9 mouse cellular contexts compared by ENCODE assay signal in genomic region chr7:39847914-39848782, GRCm38 (mm10).
DNase-seq lines count a peak whose midpoint lies in the region; ATAC-seq lines count a peak whose summit lies in the region.
"Had no signal": no experiment of that assay in that cellular context is flagged by ENCODE, and none has a peak within 500 bp of the region (broad histone marks: within the 10 kb centered on the region; RNA-seq: fewer than 3 reads in every experiment).

No protein-coding gene starts in this region.

- WGBS in lung, embryonic 16.5 days, result 46% methylated on average over 7 of the region's 7 CpGs

- H3K9me3 ChIP-seq in lung, embryonic 16.5 days (ENCODE audit: control insufficient read depth, low read length), result no peaks in the 10 kb centered on the region
- H3K9me3 ChIP-seq: megakaryocyte, embryonic 14.5 days had no signal

- H3K27ac ChIP-seq in lung, embryonic 16.5 days (ENCODE audit: low read length), result no peak overlapping the region

- DNase-seq in ovary, adult 18-20 months (ENCODE audit: low spot score), result peak; percentile 3
- DNase-seq in ovary, postnatal 36 days (ENCODE audit: low spot score), result no peak
- DNase-seq in gastrocnemius, postnatal 4 days (ENCODE audit: low spot score in 2 of 2), result peak; percentile 18 to 23
- DNase-seq in kidney, postnatal 14 days, result peak; percentile 67
- peak; percentile 68 for DNase-seq in right cerebral cortex, adult 18-20 months
- no peak for DNase-seq in spleen, postnatal 4 days (ENCODE audit: low spot score in 2 of 2)

- H3K4me3 ChIP-seq in lung, embryonic 16.5 days (ENCODE audit: low read length), result no peak overlapping the region
- H3K4me3 ChIP-seq: megakaryocyte, embryonic 14.5 days had no signal

- H3K9ac ChIP-seq in lung, embryonic 16.5 days (ENCODE audit: low read length), result no peak overlapping the region

- ATAC-seq in common myeloid progenitor, adult 5-6 weeks (replicated peaks; ENCODE audit: low read depth, poor library complexity, severe bottlenecking), result peak; percentile 86
- 0 out of 2 replicates have a peak, but pooled peaks have one; percentile 26 for ATAC-seq in lung, embryonic 16.5 days (ENCODE audit: low read depth)

- no peaks in the 10 kb centered on the region for H3K4me1 ChIP-seq in lung, embryonic 16.5 days (replicated peaks; ENCODE audit: control insufficient read depth, insufficient read depth, low read length)
- H3K4me1 ChIP-seq: megakaryocyte, embryonic 14.5 days had no signal

- no peak overlapping the region for H3K4me2 ChIP-seq in lung, embryonic 16.5 days (ENCODE audit: low read depth, low read length)

- H3K36me3 ChIP-seq in lung, embryonic 16.5 days (ENCODE audit: control insufficient read depth, insufficient read depth, low read length), result no peaks in the 10 kb centered on the region

- H3K27me3 ChIP-seq in lung, embryonic 16.5 days (ENCODE audit: control insufficient read depth, insufficient read depth, low read depth, low read length), result no peaks in the 10 kb centered on the region
- H3K27me3 ChIP-seq: megakaryocyte, embryonic 14.5 days had no signal

Comparison
In these comparisons a context has a peak if more than half of its experiments do, and no peak if none do; other contexts are left out.
1. DNase-seq: peak in ovary, adult 18-20 months (single experiment), gastrocnemius, postnatal 4 days (2 of 2), kidney, postnatal 14 days (single experiment) and right cerebral cortex, adult 18-20 months (single experiment); none in ovary, postnatal 36 days (single experiment) and spleen, postnatal 4 days (0 of 2).